Mouse (Mus musculus): Measurements from ENCODE around the gene 4933409G03Rik.
"Not testable (repeated sequence)": the region's sequence is repeated elsewhere in the genome, so short reads cannot be mapped to it uniquely, and the experiment has no call there.

4933409G03Rik gene

GRCm38 (mm10) chr2:68582113-68582512 lies at the start of gene 4933409G03Rik:
Gene 4933409G03Rik (plus strand): TSS chr2:68582413.
- DNase-seq, result no peak

DNA sequence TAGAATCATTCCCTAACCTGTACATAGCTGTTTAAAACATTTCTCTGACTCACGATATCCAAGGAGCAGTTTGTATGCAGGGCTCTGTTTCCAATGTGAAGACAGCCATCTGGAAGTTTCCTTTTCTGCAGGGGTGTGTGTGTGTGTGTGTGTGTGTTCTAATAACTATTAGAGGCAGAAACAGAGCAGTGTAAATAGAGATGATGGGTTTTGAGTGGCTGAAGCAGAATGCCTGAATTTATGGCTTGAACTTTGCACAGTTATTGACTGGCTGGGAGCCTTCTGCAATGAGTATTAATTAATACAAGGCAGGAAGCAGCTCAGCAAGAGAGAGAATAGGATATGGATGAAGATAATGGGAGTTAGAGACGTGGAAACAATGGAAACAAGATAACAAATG lies 38.0 kb upstream of the 4933409G03Rik start:
- no peak for DNase-seq

DNA sequence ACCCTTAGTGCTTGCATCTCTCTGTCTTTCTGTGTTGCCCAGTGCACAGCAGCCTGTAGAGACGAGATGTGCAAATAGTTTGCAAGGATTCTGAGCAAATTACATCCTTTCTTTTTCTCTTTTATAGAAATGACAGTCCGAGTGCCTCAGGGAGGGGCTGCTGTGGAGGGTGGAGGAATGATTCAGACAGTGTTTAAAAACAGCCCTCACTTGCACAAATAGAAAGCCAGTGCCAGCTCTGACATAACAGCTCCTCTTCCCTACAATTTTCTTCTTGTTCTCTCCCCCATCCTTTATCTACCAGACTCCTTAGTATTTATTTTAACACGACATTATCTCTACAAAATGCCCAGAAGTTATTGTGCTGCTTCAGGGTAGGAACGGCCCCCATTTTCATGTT lies 21.4 kb upstream of the 4933409G03Rik start:
- DNase-seq, result no peak

DNA sequence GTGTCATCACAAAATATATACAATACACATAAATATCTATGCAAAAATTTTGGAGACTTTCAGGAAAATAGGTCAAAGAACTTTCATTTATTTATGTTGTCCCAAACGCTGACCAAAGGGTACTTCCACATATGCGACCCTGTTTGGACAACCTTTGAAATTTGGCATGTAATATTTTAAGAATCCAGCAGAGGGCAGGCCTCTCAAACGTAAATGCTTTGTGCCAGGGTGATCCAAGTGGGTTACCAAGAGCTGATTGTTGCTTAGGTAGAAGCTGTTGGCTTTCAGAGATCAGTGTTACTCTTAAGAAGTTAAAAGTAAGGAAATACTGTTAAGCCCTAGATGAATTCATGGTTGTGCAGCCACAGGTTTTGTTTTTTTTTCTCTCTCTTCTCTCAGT lies 18.9 kb upstream of the 4933409G03Rik start:
- peak; percentile 24 to 30 for DNase-seq

- no peak for DNase-seq
These were observed 13.9 kb upstream of the 4933409G03Rik start for GRCm38 (mm10) chr2:68568361-68568760.

DNA sequence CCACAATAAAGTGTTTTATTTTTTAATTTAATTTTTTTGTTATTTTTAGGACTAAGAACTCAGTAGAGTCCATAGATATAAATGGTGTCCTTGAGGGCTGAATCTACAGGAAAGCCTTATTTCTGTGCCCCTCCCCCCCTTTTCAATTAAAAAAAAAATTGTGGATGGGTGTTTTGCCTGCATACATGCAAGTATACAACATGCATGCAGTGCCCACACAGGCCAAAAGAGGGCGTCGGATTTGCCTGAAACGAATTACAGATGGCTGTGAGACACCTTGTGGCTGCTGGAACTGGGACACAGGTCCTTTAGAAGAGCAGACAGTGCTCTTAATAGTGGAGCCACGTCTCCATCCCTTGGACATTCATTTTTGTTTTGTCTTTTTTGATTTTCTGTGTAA lies 9.9 kb upstream of the 4933409G03Rik start:
- DNase-seq, result peak in 1 of 2 experiments; percentile 43

DNA sequence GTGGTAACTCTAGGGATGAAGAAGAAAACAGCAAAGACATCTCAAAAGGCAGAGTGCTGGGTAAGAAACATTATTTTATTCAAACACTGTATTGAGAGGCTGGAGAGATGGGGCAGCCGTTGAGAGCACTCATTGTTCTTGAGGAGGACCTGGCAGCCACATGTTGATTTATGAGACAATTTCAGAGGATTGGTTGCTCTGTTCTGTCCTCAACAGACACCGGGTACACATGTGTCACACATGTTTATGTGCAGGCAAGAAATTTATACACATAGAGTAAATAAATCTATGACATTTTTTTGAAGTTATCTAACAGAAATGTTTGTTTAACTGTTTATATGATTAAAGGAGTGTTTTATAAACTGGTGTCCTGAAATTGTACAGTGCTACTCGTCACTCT lies 10.6 kb downstream of the 4933409G03Rik start:
- no peak for DNase-seq

- not testable (repeated sequence) for DNase-seq
These were observed 74.0 kb downstream of the 4933409G03Rik start, which contains the start of gene 4932414N04Rik for GRCm38 (mm10) chr2:68656186-68656585. Gene 4932414N04Rik (plus strand): TSS chr2:68656486.
